Mouse (Mus musculus) B cell, adult 2 months (primary cell): ENCODE data around the gene Gstt4.
A peak's percentile ranks its signal among the peaks of the same experiment; 100 is the strongest.
"Not testable (repeated sequence)": the region's sequence is repeated elsewhere in the genome, so short reads cannot be mapped to it uniquely, and the experiment has no call there.

Source experiments
- DNase-seq, 2 experiments: peaks; one replicate each; pipeline ENCODE4 v3.0.0; 2022

The Gstt4 gene

GRCm38 (mm10) chr10:75785442-75785841 is 36.9 kb downstream of the Gstt4 start:
- no peak for DNase-seq

- peak; percentile 39 to 44 for DNase-seq
These were observed 41.4 kb downstream of the Gstt4 start, which contains the start of the genes Gm20441 and Gstt3 for GRCm38 (mm10) chr10:75780769-75781578. Gm20441 (minus strand) TSS chr10:75780954. Gstt3 (minus strand) TSS chr10:75781414.

- DNase-seq = no peak
These were observed 42.9 kb downstream of the Gstt4 start for GRCm38 (mm10) chr10:75779206-75780174.

- no peak for DNase-seq
These were observed 44.5 kb downstream of the Gstt4 start for GRCm38 (mm10) chr10:75777885-75778284.

GRCm38 (mm10) chr10:75776562-75776961 is 45.8 kb downstream of the Gstt4 start:
- no peak for DNase-seq

GRCm38 (mm10) chr10:75774587-75774986 is 47.8 kb downstream of the Gstt4 start:
- DNase-seq = no peak

- DNase-seq = no peak
These were observed 48.2 kb downstream of the Gstt4 start for GRCm38 (mm10) chr10:75774102-75774501.

GRCm38 (mm10) chr10:75772795-75773664 is 49.3 kb downstream of the Gstt4 start, which contains the start of gene Ddt:
Ddt (minus strand) TSS chr10:75773414.
- peak; percentile 81 for DNase-seq

GRCm38 (mm10) chr10:75767756-75768155 is 54.6 kb downstream of the Gstt4 start:
- not testable (repeated sequence) for DNase-seq

- DNase-seq = no peak
These were observed 55.5 kb downstream of the Gstt4 start for GRCm38 (mm10) chr10:75766856-75767255.
